Mouse (Mus musculus): Measurements from ENCODE around the gene Aloxe3. TPM values are rescaled to one million over a fixed set of nuclear protein-coding genes. Genes with fewer than 3 reads are reported as not detected.
A peak's percentile ranks its signal among the peaks of the same experiment; 100 is the strongest.

Aloxe3 gene
- polyA plus RNA-seq, 1 experiment from 2014 or later, result 0.17 TPM

DNA sequence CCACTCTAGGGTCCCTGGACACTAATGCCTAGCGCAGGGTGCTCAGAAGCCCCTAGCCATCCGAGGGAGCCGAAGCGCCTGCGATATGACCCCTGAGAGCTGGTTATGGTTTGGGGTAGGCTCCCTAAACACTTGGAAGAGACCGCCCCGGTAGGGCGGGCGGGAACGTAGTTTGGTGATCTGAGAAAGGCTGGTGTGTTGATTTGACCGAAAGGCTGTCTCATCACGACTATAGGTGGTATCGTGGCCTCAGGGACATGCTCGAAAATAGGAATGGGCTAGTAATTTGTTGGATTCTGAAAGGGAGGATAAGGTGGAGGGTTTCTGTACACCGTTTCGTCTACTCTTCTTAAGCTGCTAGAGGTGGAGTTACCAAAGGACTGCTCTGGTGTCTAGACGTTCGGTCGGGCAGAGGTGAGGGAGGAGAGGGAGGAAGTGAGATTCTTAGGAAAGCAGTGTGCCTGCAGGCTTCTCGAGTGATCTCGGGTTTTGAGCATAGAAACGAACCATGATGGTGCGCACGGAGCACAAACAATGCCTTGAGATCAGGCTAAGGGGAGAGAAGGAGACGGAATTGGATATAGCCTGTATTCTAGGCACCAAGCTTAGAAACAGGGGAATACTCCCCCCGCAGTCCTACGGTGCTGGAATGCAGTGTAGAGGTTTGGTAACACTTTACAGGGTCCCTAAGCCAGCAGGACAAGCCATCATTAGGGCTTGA lies 30.0 kb upstream of the Aloxe3 start:
- TF ChIP-seq CTCF (IDR thresholded peaks at IDR 0.05; ENCODE audit: low read depth), result no peak
- peaks cover 32% of the 10 kb centered on the region for H3K4me1 ChIP-seq (ENCODE audit: insufficient read depth)

DNA sequence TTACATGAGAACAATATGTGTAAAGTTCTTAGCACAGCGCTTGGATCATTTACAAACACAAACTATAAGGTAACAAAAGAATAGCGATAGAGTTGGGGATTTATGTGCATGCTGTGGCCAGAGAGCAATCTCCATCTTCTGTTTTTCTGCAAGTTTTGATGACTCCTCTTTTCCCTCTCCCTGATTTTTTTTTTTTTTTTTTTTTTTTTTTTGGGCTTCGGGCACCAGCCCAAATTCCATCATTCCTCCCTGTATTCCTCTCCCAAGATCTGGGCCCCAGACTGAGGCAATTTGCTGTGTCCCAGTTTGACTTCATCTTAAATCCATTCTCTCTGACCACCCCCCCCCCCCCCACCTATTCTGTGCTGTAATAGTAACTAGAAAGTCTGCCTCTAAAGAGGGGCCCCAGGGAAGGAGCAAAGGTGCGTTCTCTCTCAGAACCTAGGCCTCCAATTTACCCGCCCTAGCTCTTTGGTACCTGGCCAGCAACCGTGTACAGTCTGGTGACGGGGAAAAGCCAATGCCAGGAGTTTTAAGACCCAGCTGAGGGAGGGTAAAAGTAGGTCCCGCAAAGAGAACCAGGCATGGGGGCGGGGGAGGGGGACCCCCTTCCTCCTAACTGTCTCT lies 29.2 kb upstream of the Aloxe3 start:
- WGBS, result 8% methylated on average over 9 of the region's 9 CpGs
- H3K4me3 ChIP-seq (ENCODE audit: low read depth, low read length), result peak overlapping the region; percentile 55
- DNase-seq (peak; percentile 75), ATAC-seq (ENCODE audit: insufficient read depth) (no peak)
- H3K36me3 ChIP-seq (ENCODE audit: insufficient read depth), result peaks cover 25% of the 10 kb centered on the region
- no peaks in the 10 kb centered on the region for H3K9me3 ChIP-seq (ENCODE audit: low read depth, low read length)
- peak overlapping the region; percentile 97 for H3K4me2 ChIP-seq
- peaks cover 32% of the 10 kb centered on the region for H3K4me1 ChIP-seq (ENCODE audit: insufficient read depth)
- no peaks in the 10 kb centered on the region for H3K27me3 ChIP-seq (ENCODE audit: insufficient read depth, low read length)
- peak overlapping the region; percentile 98 for H3K27ac ChIP-seq (ENCODE audit: low read depth)
- no peak for TF ChIP-seq CTCF (IDR thresholded peaks at IDR 0.05; ENCODE audit: low read depth)
- peak overlapping the region; percentile 70 for H3K9ac ChIP-seq

More for the DNA sequence above, 30.0 kb upstream of the Aloxe3 start:
- Histone ChIP-seq H3K4me2 (peak overlapping the region; percentile 97), H3K4me3 (ENCODE audit: low read depth, low read length) (peak overlapping the region; percentile 55), H3K27ac (ENCODE audit: low read depth) (peak overlapping the region; percentile 98), H3K9me3 (ENCODE audit: low read depth, low read length) (no peaks in the 10 kb centered on the region), H3K9ac (peak overlapping the region; percentile 70), H3K27me3 (ENCODE audit: insufficient read depth, low read length) (no peaks in the 10 kb centered on the region), H3K36me3 (ENCODE audit: insufficient read depth) (peaks cover 25% of the 10 kb centered on the region)
- WGBS, result 2% methylated on average over 27 of the region's 27 CpGs
- DNase-seq, result peak; percentile 45
- no peak for ATAC-seq (ENCODE audit: insufficient read depth)

DNA sequence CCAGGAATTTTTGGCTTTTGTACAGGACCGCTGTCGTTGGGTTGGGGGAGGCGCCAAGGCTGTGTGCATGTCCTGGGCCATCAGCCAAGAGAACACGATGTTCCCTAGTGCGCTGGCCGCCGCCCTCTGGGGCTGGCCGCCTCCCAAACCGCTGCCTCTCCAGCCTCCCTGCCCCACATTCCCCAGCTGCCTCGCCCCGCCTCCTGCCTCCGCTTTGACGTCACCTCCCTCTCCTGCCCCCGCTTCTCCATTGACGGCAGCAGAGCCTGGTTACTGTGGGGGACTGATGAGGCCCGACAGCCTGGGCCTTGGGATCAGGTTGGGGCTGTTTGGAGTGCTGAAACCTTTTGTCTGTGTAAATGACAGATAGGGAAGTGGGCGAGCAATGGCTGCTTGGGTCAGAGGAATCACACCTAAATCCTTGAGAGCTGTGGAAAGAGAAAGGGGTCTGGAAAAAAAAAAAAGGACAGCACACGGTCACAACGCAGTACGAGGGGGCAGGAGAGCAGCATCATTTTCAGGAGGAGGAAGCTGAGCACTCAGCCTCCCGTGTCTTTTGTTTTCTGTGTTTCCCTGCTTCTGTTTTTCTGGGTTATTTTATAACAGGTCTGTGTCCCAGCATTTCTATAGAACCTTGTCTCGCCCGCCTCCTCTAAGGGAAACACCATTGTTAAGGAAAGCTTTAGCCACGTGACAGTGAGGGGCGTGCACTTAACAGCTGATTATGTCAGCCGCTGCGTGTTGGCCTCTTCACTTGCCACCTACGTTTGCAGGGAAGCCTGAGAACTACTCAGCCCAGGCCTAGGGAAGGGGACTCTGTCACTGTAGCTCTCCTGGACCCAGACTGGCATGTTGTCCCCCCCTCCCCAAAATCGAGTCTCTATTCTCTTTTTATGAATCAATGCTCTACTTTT lies 28.5 kb upstream of the Aloxe3 start:
- no peaks in the 10 kb centered on the region for H3K27me3 ChIP-seq (ENCODE audit: insufficient read depth, low read length)
- peak overlapping the region; percentile 55 for H3K4me3 ChIP-seq (ENCODE audit: low read depth, low read length)
- peaks cover 32% of the 10 kb centered on the region for H3K4me1 ChIP-seq (ENCODE audit: insufficient read depth)
- peaks cover 26% of the 10 kb centered on the region for H3K36me3 ChIP-seq (ENCODE audit: insufficient read depth)
- no peaks in the 10 kb centered on the region for H3K9me3 ChIP-seq (ENCODE audit: low read depth, low read length)
- peak overlapping the region; percentile 98 for H3K27ac ChIP-seq (ENCODE audit: low read depth)
- peak; percentile 99 for DNase-seq
- peak overlapping the region; percentile 59 for H3K9ac ChIP-seq
- no peak for TF ChIP-seq CTCF (IDR thresholded peaks at IDR 0.05; ENCODE audit: low read depth)
- WGBS, result 1% methylated on average over 29 of the region's 29 CpGs
- peak overlapping the region; percentile 97 for H3K4me2 ChIP-seq
- peak; percentile 45 for ATAC-seq (ENCODE audit: insufficient read depth)

DNA sequence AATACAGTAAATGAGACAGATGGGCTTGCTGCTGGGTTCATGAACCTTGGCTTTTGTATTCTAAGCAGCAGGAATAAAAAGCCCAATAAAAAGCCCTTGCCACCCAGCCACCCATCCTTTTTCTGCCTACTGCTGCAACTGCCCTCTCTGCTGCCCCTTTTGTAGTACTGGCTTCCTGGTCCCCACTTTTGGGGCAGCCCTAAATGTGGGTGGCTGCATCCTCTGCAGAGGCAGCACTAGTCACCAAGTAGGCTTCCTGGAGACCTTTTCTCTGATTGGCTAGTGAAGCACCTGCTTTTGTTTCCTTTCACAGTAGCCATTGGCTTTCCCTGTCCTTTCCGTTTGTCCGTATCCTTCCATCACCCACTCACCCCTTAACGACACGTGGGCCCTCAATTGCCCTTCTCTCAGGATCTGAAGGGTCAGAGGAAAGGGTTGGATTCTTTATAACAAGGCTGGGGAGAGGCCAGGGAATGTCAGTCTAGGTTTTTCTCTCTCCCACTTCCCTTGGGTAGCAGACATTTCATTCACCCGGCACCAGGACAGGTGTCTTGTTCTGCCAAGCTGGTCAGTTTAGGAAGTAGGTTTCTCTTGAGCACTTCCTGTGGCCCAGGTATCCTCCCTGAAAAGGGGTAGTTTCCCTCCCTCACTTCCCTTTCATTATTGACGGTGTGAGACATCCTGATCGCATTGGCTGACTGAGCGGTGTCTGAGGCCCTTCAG lies 27.5 kb upstream of the Aloxe3 start:
- peak overlapping the region; percentile 55 for H3K4me3 ChIP-seq (ENCODE audit: low read depth, low read length)
- H3K36me3 ChIP-seq (ENCODE audit: insufficient read depth), result peaks cover 29% of the 10 kb centered on the region
- WGBS, result 19% methylated on average over 8 of the region's 8 CpGs
- H3K9me3 ChIP-seq (ENCODE audit: low read depth, low read length), result no peaks in the 10 kb centered on the region
- peak overlapping the region; percentile 98 for H3K27ac ChIP-seq (ENCODE audit: low read depth)
- no peak for TF ChIP-seq CTCF (IDR thresholded peaks at IDR 0.05; ENCODE audit: low read depth)
- H3K4me2 ChIP-seq, result peak overlapping the region; percentile 97
- peaks cover 32% of the 10 kb centered on the region for H3K4me1 ChIP-seq (ENCODE audit: insufficient read depth)
- no peak for ATAC-seq (ENCODE audit: insufficient read depth)
- no peaks in the 10 kb centered on the region for H3K27me3 ChIP-seq (ENCODE audit: insufficient read depth, low read length)
- H3K9ac ChIP-seq, result no peak overlapping the region
- no peak for DNase-seq

DNA sequence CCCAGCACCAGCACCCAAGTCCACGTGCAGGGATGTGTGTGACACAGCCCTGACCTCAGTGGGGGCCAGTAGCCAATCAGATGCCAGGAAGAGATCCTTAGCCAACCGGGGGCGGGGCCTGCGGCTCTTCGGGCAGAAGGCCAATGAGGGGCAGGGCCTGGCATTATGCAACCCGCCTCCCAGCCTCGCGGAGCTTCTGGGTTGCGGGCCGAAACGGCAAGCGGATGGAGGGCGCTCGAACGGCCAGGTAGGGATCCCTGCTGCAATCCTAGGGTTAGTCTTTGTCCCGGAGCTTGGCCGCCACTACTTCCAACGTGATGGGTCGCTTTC lies 27.0 kb upstream of the Aloxe3 start:
- Histone ChIP-seq H3K9ac (peak overlapping the region; percentile 73), H3K9me3 (ENCODE audit: low read depth, low read length) (no peaks in the 10 kb centered on the region), H3K4me3 (ENCODE audit: low read depth, low read length) (peak overlapping the region; percentile 55), H3K27ac (ENCODE audit: low read depth) (peak overlapping the region; percentile 98), H3K36me3 (ENCODE audit: insufficient read depth) (peaks cover 34% of the 10 kb centered on the region), H3K4me2 (peak overlapping the region; percentile 97), H3K4me1 (ENCODE audit: insufficient read depth) (peaks cover 32% of the 10 kb centered on the region), H3K27me3 (ENCODE audit: insufficient read depth, low read length) (no peaks in the 10 kb centered on the region)
- peak; percentile 98 for DNase-seq
- no peak for TF ChIP-seq CTCF (IDR thresholded peaks at IDR 0.05; ENCODE audit: low read depth)
- WGBS, result under 1% methylated on average over 19 of the region's 19 CpGs
- 0 out of 2 replicates have a peak, but pooled peaks have one; percentile 2 for ATAC-seq (ENCODE audit: insufficient read depth)

DNA sequence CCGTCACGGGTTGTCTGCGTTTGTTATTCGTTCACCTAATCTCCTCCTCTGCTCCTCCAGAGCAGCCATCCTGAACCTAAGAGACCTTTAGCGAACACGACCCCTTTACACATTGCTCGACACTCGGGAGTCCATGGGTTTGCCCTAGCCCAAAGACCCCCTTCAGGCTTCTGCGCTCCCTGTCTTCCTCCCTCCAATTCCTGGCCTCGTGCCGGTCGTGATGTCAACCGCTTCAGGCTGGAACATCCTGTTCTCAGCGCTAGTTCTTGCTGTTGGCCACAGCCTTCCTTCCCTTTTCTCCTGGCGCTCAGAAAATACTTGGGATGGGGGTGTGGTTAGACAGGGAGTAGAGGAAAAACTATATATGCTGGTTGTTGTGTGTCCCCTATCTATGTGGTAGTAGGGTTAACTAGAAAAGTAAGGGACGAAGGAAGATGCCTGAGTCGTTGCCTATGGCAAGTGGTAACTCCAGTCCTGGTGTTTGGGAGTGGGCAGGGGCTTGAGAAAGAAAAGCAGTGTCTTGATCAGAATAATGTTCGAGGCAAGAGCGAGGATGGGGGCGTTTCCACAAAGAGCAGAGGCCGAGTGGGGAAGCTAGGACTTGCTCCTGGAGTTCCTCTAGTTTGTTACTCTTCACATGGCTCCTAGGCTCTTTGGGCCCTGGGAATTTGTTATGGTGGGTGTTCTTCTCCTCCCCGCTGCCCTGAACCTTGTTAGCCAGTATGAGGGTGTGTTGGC lies 26.4 kb upstream of the Aloxe3 start:
- WGBS, result under 1% methylated on average over 22 of the region's 22 CpGs
- Histone ChIP-seq H3K27me3 (ENCODE audit: insufficient read depth, low read length) (no peaks in the 10 kb centered on the region), H3K36me3 (ENCODE audit: insufficient read depth) (peaks cover 40% of the 10 kb centered on the region), H3K4me1 (ENCODE audit: insufficient read depth) (peaks cover 32% of the 10 kb centered on the region), H3K4me3 (ENCODE audit: low read depth, low read length) (peak overlapping the region; percentile 55), H3K27ac (ENCODE audit: low read depth) (peak overlapping the region; percentile 98), H3K4me2 (peak overlapping the region; percentile 97), H3K9me3 (ENCODE audit: low read depth, low read length) (no peaks in the 10 kb centered on the region), H3K9ac (peak overlapping the region; percentile 73)
- ATAC-seq (ENCODE audit: insufficient read depth), result no peak
- peak; percentile 82 for DNase-seq
- TF ChIP-seq CTCF (IDR thresholded peaks at IDR 0.05; ENCODE audit: low read depth), result no peak

Data from lung, embryonic 14.5 days (tissue).